Mouse (Mus musculus) liver, embryonic 14.5 days (tissue): ENCODE results near the gene Itgbl1.

Source experiments
- CTCF ChIP-seq: IDR thresholded peaks from 2 replicates; pipeline ENCODE4 v1.5.1; 2016; ENCODE audit warnings: antibody characterized with exemption, low read depth, control low read depth
- EP300 ChIP-seq: IDR thresholded peaks from 2 replicates; pipeline ENCODE4 v1.6.1; 2016; ENCODE audit warnings: antibody characterized with exemption, low read depth

- TF ChIP-seq CTCF = no peak
- no peak for TF ChIP-seq EP300
These were observed 18.3 kb downstream of the Itgbl1 start for GRCm38 (mm10) chr14:123678091-123678490.
